8 mouse cellular contexts compared by ENCODE assay signal in genomic region chr1:86523776-86524618, GRCm38 (mm10). TPM values are rescaled to one million over a fixed set of nuclear protein-coding genes. Genes with fewer than 3 reads are reported as not detected.
DNase-seq lines count a peak whose midpoint lies in the region; ATAC-seq and TF ChIP-seq lines count a peak whose summit lies in the region.

No protein-coding gene starts in this region.

- DNase-seq in embryo, embryonic 10.5 days (ENCODE audit: low spot score), result peak; percentile 39
- DNase-seq in embryo, embryonic 9.5 days (ENCODE audit: extremely low spot score), result no peak
- peak; percentile 25 for DNase-seq in thymus, postnatal 14 days
- no peak for DNase-seq in thymus, adult 2 months
- DNase-seq in liver, result peak; percentile 63
- no peak for DNase-seq in spleen, postnatal 36 days (ENCODE audit: low spot score in 2 of 2)
- no peak for DNase-seq in adipocyte (ENCODE audit: low spot score)

- peaks cover 4% of the 10 kb centered on the region; the same call in 1 of the 2 replicates for H3K36me3 ChIP-seq in thymus, adult 2 months (ENCODE audit: control insufficient read depth, insufficient read depth, low read length)
- peaks cover 6% of the 10 kb centered on the region for H3K36me3 ChIP-seq in stomach, embryonic 14.5 days (ENCODE audit: control insufficient read depth, insufficient read depth, low read length)

- H3K27me3 ChIP-seq in thymus, adult 2 months (ENCODE audit: control insufficient read depth, insufficient read depth, low read length), result no peaks in the 10 kb centered on the region
- no peaks in the 10 kb centered on the region for H3K27me3 ChIP-seq in stomach, embryonic 14.5 days (ENCODE audit: control insufficient read depth, insufficient read depth, low read length)

- TF ChIP-seq POLR2A in thymus, adult 2 months (IDR thresholded peaks at IDR 0.05; ENCODE audit: control insufficient read depth, extremely low read depth, insufficient read depth, low read length, poor library complexity), result no peak

- peaks cover 32% of the 10 kb centered on the region for H3K4me1 ChIP-seq in thymus, adult 2 months (replicated peaks; ENCODE audit: control insufficient read depth, insufficient read depth, low read length)
- H3K4me1 ChIP-seq in stomach, embryonic 14.5 days (ENCODE audit: control insufficient read depth, insufficient read depth, low read length), result peaks cover 19% of the 10 kb centered on the region; the same call in 1 of the 2 replicates

- TF ChIP-seq CTCF in thymus, adult 2 months (IDR thresholded peaks at IDR 0.05; ENCODE audit: borderline replicate concordance, control insufficient read depth, extremely low read depth, insufficient read depth, low read length, poor library complexity), result no peak

- H3K4me3 ChIP-seq in thymus, adult 2 months (ENCODE audit: control insufficient read depth, insufficient read depth, low read length), result no peak overlapping the region
- H3K4me3 ChIP-seq in stomach, embryonic 14.5 days (ENCODE audit: low read depth, low read length), result no peak overlapping the region

- no peaks in the 10 kb centered on the region for H3K9me3 ChIP-seq in stomach, embryonic 14.5 days (ENCODE audit: control insufficient read depth, low read depth, low read length)

- ATAC-seq in stomach, embryonic 14.5 days (ENCODE audit: insufficient number of reproducible peaks, insufficient read depth, low FRiP score, low read depth), result no peak

- peak overlapping the region; percentile 92 for H3K4me2 ChIP-seq in stomach, embryonic 14.5 days (replicated peaks; ENCODE audit: low read depth, low read length)

- no peak overlapping the region for H3K27ac ChIP-seq in thymus, adult 2 months (ENCODE audit: control insufficient read depth, insufficient read depth, low read length)
- H3K27ac ChIP-seq in stomach, embryonic 14.5 days (ENCODE audit: low read length), result peak overlapping the region; percentile 94; the same call in 1 of the 2 replicates

- peak overlapping the region; percentile 63 for H3K9ac ChIP-seq in stomach, embryonic 14.5 days (replicated peaks; ENCODE audit: low read depth, low read length)

- 72% methylated on average over 8 of the region's 8 CpGs for WGBS in thymus, adult 2 months
- WGBS in stomach, embryonic 14.5 days, result 77% methylated on average over 8 of the region's 8 CpGs

RNA-seq across cellular contexts. Expression of gene Ptma, which starts 2.5 kb away (rescaled TPM):
- polyA plus RNA-seq in thymus, adult 2 months (2012; rRNA removed), result 2,341 and 3,054 TPM in 2 replicates
- polyA plus RNA-seq in stomach, embryonic 14.5 days (2014; fragmentation: Nextera tagmentation; extraction: Ambion mirVana), result 2,677 and 2,766 TPM in 2 replicates

RNA-seq across cellular contexts. Expression of gene Pde6d, which starts 58.4 kb away (rescaled TPM):
- 19.9 and 23.4 TPM in 2 replicates for polyA plus RNA-seq in thymus, adult 2 months (2012; rRNA removed)
- 48.4 and 56.6 TPM in 2 replicates for polyA plus RNA-seq in stomach, embryonic 14.5 days (2014; fragmentation: Nextera tagmentation; extraction: Ambion mirVana)

RNA-seq across cellular contexts. Expression of gene Cops7b, which starts 58.7 kb away (rescaled TPM):
- polyA plus RNA-seq in thymus, adult 2 months (2012; rRNA removed), result 61.2 and 67.6 TPM in 2 replicates
- polyA plus RNA-seq in stomach, embryonic 14.5 days (2014; fragmentation: Nextera tagmentation; extraction: Ambion mirVana), result 38.2 and 38.9 TPM in 2 replicates

Comparison
In these comparisons a context has a peak if more than half of its experiments do, and no peak if none do; other contexts are left out.
1. DNase-seq: peak in embryo, embryonic 10.5 days (single experiment), thymus, postnatal 14 days (single experiment) and liver (single experiment); none in embryo, embryonic 9.5 days (single experiment), thymus, adult 2 months (single experiment), spleen, postnatal 36 days (0 of 2) and adipocyte (single experiment).